Mouse (Mus musculus) C2C12 (cell line): ENCODE measurements around the gene Rab40b.

ENCODE experiments used
- CEBPB ChIP-seq: IDR thresholded peaks from one replicate; pipeline ENCODE4 v1.6.1; 2011; ENCODE audit warnings: low read depth, mild to moderate bottlenecking, control low read depth, moderate library complexity
- CTCF ChIP-seq: IDR thresholded peaks from one replicate; pipeline ENCODE4 v1.5.1; 2011; ENCODE audit not compliant: control insufficient read depth, insufficient read depth, insufficient read length
- FOSL1 ChIP-seq: IDR thresholded peaks from one replicate; pipeline ENCODE4 v1.8.0; 2011; ENCODE audit warnings: mild to moderate bottlenecking, low read length; ENCODE audit not compliant: poor library complexity, insufficient read depth, severe bottlenecking
- MAX ChIP-seq: IDR thresholded peaks from one replicate; pipeline ENCODE4 v1.6.1; 2011; ENCODE audit warnings: mild to moderate bottlenecking, control low read depth
- MYOD1 ChIP-seq: IDR thresholded peaks from one replicate; pipeline ENCODE4 v1.6.1; 2011; ENCODE audit warnings: low read depth; ENCODE audit not compliant: control insufficient read depth, insufficient read length
- MYOG ChIP-seq: IDR thresholded peaks from one replicate; pipeline ENCODE4 v1.6.1; 2011; ENCODE audit not compliant: control insufficient read depth, insufficient read length; ENCODE audit errors: extremely low read depth
- USF1 ChIP-seq: IDR thresholded peaks from one replicate; pipeline ENCODE4 v1.6.1; 2011; ENCODE audit warnings: low read depth, mild to moderate bottlenecking, control low read depth, moderate library complexity

DNA sequence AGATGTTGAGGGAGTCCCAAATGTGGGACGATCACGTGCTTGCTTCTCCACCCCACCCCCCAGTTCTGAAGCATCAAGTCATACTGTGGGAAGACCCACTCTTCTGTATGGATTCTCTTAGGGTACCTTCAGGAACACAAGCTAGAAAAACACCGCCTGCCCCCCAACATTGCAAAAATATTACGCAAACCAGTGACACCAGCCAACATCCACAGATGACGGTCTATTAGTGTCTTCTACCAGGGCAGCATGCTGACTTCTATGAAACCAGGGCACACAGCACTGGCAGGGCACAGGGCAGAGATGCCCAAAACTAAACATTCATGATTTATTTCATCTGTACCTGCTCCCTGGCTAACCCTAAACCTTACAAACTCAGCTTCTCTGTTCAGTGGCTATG is 61.4 kb downstream of the Rab40b start:
- TF ChIP-seq CTCF: no peak
- TF ChIP-seq MYOD1: no peak
- TF ChIP-seq MYOG: no peak
- no peak for TF ChIP-seq CEBPB
- no peak for TF ChIP-seq USF1
- no peak for TF ChIP-seq FOSL1
- TF ChIP-seq MAX: no peak
